In genomic region chr4:115767647-115768467, GRCm38 (mm10) we compare ENCODE assay signal across 18 mouse cellular contexts. TPM values are rescaled to one million over a fixed set of nuclear protein-coding genes. Genes with fewer than 3 reads are reported as not detected.
DNase-seq lines count a peak whose midpoint lies in the region; ATAC-seq lines count a peak whose summit lies in the region.
"Had no signal": no experiment of that assay in that cellular context is flagged by ENCODE, and none has a peak within 500 bp of the region (broad histone marks: within the 10 kb centered on the region; RNA-seq: fewer than 3 reads in every experiment).

No protein-coding gene starts in this region.

- DNase-seq in kidney, adult 11 months: no peak
- peak; percentile 14 for DNase-seq in embryo, embryonic 10.5 days (ENCODE audit: low spot score)
- no peak for DNase-seq in cerebellum, adult 9-10 months
- DNase-seq in heart, postnatal 4 days: no peak
- DNase-seq: adrenal gland, postnatal 14 days; cerebellum, adult 8-10 months; gastrocnemius, postnatal 25 days; heart, postnatal 14 days; right cerebral cortex, postnatal 14 days had no signal

- H3K36me3 ChIP-seq in kidney, embryonic 16.5 days (ENCODE audit: insufficient read depth, low read length): peaks cover 28% of the 10 kb centered on the region
- H3K36me3 ChIP-seq in intestine, embryonic 15.5 days: peaks cover 5% of the 10 kb centered on the region; the same call in 1 of the 2 replicates
- peaks cover 16% of the 10 kb centered on the region for H3K36me3 ChIP-seq in stomach, embryonic 14.5 days (ENCODE audit: control insufficient read depth, insufficient read depth, low read length)

- no peak overlapping the region for H3K4me2 ChIP-seq in kidney, embryonic 16.5 days (replicated peaks; ENCODE audit: low read depth, low read length)
- peak overlapping the region; percentile 17; the same call in 1 of the 2 replicates for H3K4me2 ChIP-seq in intestine, embryonic 15.5 days (replicated peaks)
- H3K4me2 ChIP-seq in stomach, embryonic 14.5 days (replicated peaks; ENCODE audit: low read depth, low read length): peak overlapping the region; percentile 10; the same call in 1 of the 2 replicates
- H3K4me2 ChIP-seq: liver, embryonic 11.5 days; midbrain, embryonic 11.5 days had no signal

- no peaks in the 10 kb centered on the region for H3K9me3 ChIP-seq in kidney, embryonic 16.5 days (ENCODE audit: low read length)
- no peaks in the 10 kb centered on the region for H3K9me3 ChIP-seq in intestine, embryonic 15.5 days
- H3K9me3 ChIP-seq in stomach, embryonic 14.5 days (ENCODE audit: control insufficient read depth, low read depth, low read length): no peaks in the 10 kb centered on the region
- H3K9me3 ChIP-seq: embryonic facial prominence, embryonic 10.5 days; G1E; heart, embryonic 10.5 days had no signal

- no peak overlapping the region for H3K9ac ChIP-seq in kidney, embryonic 16.5 days (replicated peaks; ENCODE audit: low read length)
- no peak overlapping the region for H3K9ac ChIP-seq in intestine, embryonic 15.5 days
- no peak overlapping the region for H3K9ac ChIP-seq in stomach, embryonic 14.5 days (replicated peaks; ENCODE audit: low read depth, low read length)

- no peaks in the 10 kb centered on the region for H3K27me3 ChIP-seq in kidney, embryonic 16.5 days (ENCODE audit: insufficient read depth, low read length)
- no peaks in the 10 kb centered on the region for H3K27me3 ChIP-seq in intestine, embryonic 15.5 days (replicated peaks)
- no peaks in the 10 kb centered on the region for H3K27me3 ChIP-seq in stomach, embryonic 14.5 days (ENCODE audit: control insufficient read depth, insufficient read depth, low read length)

- WGBS in kidney, embryonic 16.5 days: 49% methylated on average over 11 of the region's 11 CpGs
- WGBS in intestine, embryonic 15.5 days: 50% methylated on average over 11 of the region's 11 CpGs
- WGBS in stomach, embryonic 14.5 days: 63% methylated on average over 11 of the region's 11 CpGs

- no peaks in the 10 kb centered on the region for H3K4me1 ChIP-seq in kidney, embryonic 16.5 days (ENCODE audit: insufficient read depth, low read length)
- no peaks in the 10 kb centered on the region for H3K4me1 ChIP-seq in intestine, embryonic 15.5 days (replicated peaks)
- 0 out of 2 replicates have a peak, but pooled peaks cover 5% of the 10 kb centered on the region for H3K4me1 ChIP-seq in stomach, embryonic 14.5 days (ENCODE audit: control insufficient read depth, insufficient read depth, low read length)
- H3K4me1 ChIP-seq: embryonic facial prominence, embryonic 10.5 days; heart, embryonic 10.5 days had no signal

- H3K27ac ChIP-seq in kidney, embryonic 16.5 days (ENCODE audit: low read length): peak overlapping the region; percentile 7
- peak overlapping the region; percentile 77 for H3K27ac ChIP-seq in intestine, embryonic 15.5 days
- peak overlapping the region; percentile 80 for H3K27ac ChIP-seq in stomach, embryonic 14.5 days (ENCODE audit: low read length)
- H3K27ac ChIP-seq: embryonic facial prominence, embryonic 10.5 days; heart, embryonic 10.5 days had no signal

- H3K4me3 ChIP-seq in kidney, embryonic 16.5 days (ENCODE audit: low read length): no peak overlapping the region
- H3K4me3 ChIP-seq in intestine, embryonic 15.5 days (replicated peaks): 0 out of 2 replicates have a peak overlapping the region, but pooled peaks have one; percentile 7
- no peak overlapping the region for H3K4me3 ChIP-seq in stomach, embryonic 14.5 days (ENCODE audit: low read depth, low read length)
- H3K4me3 ChIP-seq: embryonic facial prominence, embryonic 10.5 days; erythroblast, embryonic 14.5 days; heart, embryonic 10.5 days had no signal

- peak; percentile 61; the same call in 1 of the 2 replicates for ATAC-seq in kidney, embryonic 16.5 days (ENCODE audit: low FRiP score, low TSS enrichment)
- peak; percentile 87 for ATAC-seq in intestine, embryonic 15.5 days
- ATAC-seq in stomach, embryonic 14.5 days (ENCODE audit: insufficient number of reproducible peaks, insufficient read depth, low FRiP score, low read depth): peak; percentile 86

RNA-seq across cellular contexts. Expression of gene Tex38, which starts 13.0 kb away (rescaled TPM):
- polyA plus RNA-seq in kidney, embryonic 16.5 days (2015; fragmentation: Nextera tagmentation; extraction: Ambion mirVana): 0.20 and 0.37 TPM in 2 replicates
- polyA plus RNA-seq in intestine, embryonic 15.5 days (2015; fragmentation: Nextera tagmentation; extraction: Ambion mirVana): 0.21 and 0.30 TPM in 2 replicates
- 0.65 and 1.1 TPM in 2 replicates for polyA plus RNA-seq in stomach, embryonic 14.5 days (2014; fragmentation: Nextera tagmentation; extraction: Ambion mirVana)
- total RNA-seq in heart, postnatal 4 days (2021): 1 to 10 TPM in 1 of 2 experiments, under 1 TPM in 1; 0.60 to 1.2 TPM
- total RNA-seq: G1E had no signal
- polyA plus RNA-seq: erythroblast, embryonic 14.5 days; G1E; midbrain, embryonic 11.5 days had no signal

RNA-seq across cellular contexts. Expression of gene Atpaf1, which starts 16.8 kb away (rescaled TPM):
- 58.0 and 59.7 TPM in 2 replicates for polyA plus RNA-seq in kidney, embryonic 16.5 days (2015; fragmentation: Nextera tagmentation; extraction: Ambion mirVana)
- polyA plus RNA-seq in intestine, embryonic 15.5 days (2015; fragmentation: Nextera tagmentation; extraction: Ambion mirVana): 62.4 and 63.5 TPM in 2 replicates
- 48.1 and 65.1 TPM in 2 replicates for polyA plus RNA-seq in stomach, embryonic 14.5 days (2014; fragmentation: Nextera tagmentation; extraction: Ambion mirVana)
- total RNA-seq in heart, postnatal 4 days (2021): 10 to 100 TPM; 56.1 to 59.3 TPM

RNA-seq across cellular contexts. Expression of gene Efcab14, which starts 30.3 kb away (rescaled TPM):
- polyA plus RNA-seq in kidney, embryonic 16.5 days (2015; fragmentation: Nextera tagmentation; extraction: Ambion mirVana): 32.7 and 41.9 TPM in 2 replicates
- polyA plus RNA-seq in intestine, embryonic 15.5 days (2015; fragmentation: Nextera tagmentation; extraction: Ambion mirVana): 31.2 and 32.0 TPM in 2 replicates
- polyA plus RNA-seq in stomach, embryonic 14.5 days (2014; fragmentation: Nextera tagmentation; extraction: Ambion mirVana): 54.2 and 55.7 TPM in 2 replicates
- 10 to 100 TPM; 33.4 to 35.2 TPM for total RNA-seq in heart, postnatal 4 days (2021)

Comparison
In these comparisons a context has a peak if more than half of its experiments do, and no peak if none do; other contexts are left out.
1. H3K27ac ChIP-seq: peak in every context shown above with its lines; median percentile 80 in stomach, embryonic 14.5 days; 77 in intestine, embryonic 15.5 days; 7 in kidney, embryonic 16.5 days.